Mouse (Mus musculus) heart, adult 2 months (tissue): ENCODE data around the gene Myom1.

ENCODE experiments used
- CTCF ChIP-seq: fragments of 200-600 bp; IDR thresholded peaks from 2 replicates; pipeline ENCODE4 v1.8.1; 2022; ENCODE audit warnings: antibody characterized with exemption, mild to moderate bottlenecking, moderate library complexity
- EP300 ChIP-seq: fragments of 200-500 bp; IDR thresholded peaks from 2 replicates; pipeline ENCODE4 v1.6.1; 2011; ENCODE audit warnings: low read depth, low read length, control low read depth; ENCODE audit not compliant: insufficient read depth
- POLR2A ChIP-seq: fragments of 200-500 bp; IDR thresholded peaks from 2 replicates; pipeline ENCODE4 v1.6.1; 2011; ENCODE audit warnings: mild to moderate bottlenecking, low read depth, low read length, control low read depth; ENCODE audit not compliant: insufficient read depth

DNA sequence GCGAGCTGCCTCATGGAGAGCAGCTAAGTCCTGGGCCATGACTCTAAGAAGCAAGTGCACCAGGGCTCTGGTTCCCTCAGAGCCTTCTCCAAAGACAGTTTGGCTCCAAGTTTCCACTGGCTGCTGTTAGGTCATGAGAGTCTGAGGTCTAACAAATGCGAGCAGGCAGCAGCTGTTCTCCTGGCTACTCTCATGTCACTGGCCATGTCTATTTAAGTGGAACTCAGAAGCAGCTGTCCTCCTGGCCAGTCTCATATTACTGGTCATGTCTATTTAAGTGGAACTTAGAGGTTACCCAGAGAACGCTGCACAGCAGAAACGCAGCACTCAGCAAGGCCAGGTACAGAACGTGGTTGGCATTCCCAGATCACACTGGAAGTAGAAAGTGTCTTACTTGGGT is 36.4 kb downstream of the Myom1 start:
- no peak for TF ChIP-seq CTCF
- peak; percentile 38; the same call in 1 of the 2 replicates for TF ChIP-seq POLR2A
- TF ChIP-seq EP300, result peak; percentile 97
